Mouse (Mus musculus) limb, embryonic 15.5 days (tissue): ENCODE data around the gene Sec63. TPM values are rescaled to one million over a fixed set of nuclear protein-coding genes. Genes with fewer than 3 reads are reported as not detected.

Source experiments
- ATAC-seq: fragments of 200-750 bp; cut with Nextera tagmentation; 2 replicates; pipeline ENCODE4 v1.8.0; 2017; ENCODE audit warnings: low read depth, moderate TSS enrichment; ENCODE audit not compliant: insufficient number of reproducible peaks, low FRiP score, low TSS enrichment
- H3K27ac ChIP-seq: fragments of 300-500 bp; sonication (generic); 2 replicates; pipeline ENCODE4 v1.5.1; 2015; ENCODE audit warnings: moderate library complexity, mild to moderate bottlenecking, inconsistent platforms
- H3K27me3 ChIP-seq: fragments of 300-500 bp; sonication (generic); 2 replicates; pipeline ENCODE4 v1.6.1; 2015; ENCODE audit warnings: inconsistent platforms
- H3K36me3 ChIP-seq: fragments of 300-500 bp; sonication (generic); 2 replicates; pipeline ENCODE4 v1.6.1; 2015; ENCODE audit warnings: inconsistent platforms
- H3K4me1 ChIP-seq: fragments of 300-500 bp; sonication (generic); 2 replicates; pipeline ENCODE4 v1.6.1; 2015; ENCODE audit warnings: inconsistent platforms
- H3K4me2 ChIP-seq: fragments of 300-500 bp; sonication (generic); 2 replicates; pipeline ENCODE4 v1.6.1; 2015; ENCODE audit warnings: mild to moderate bottlenecking, inconsistent platforms
- H3K4me3 ChIP-seq: fragments of 300-500 bp; sonication (generic); 2 replicates; pipeline ENCODE4 v1.5.1; 2015; ENCODE audit warnings: mild to moderate bottlenecking, inconsistent platforms
- H3K9ac ChIP-seq: fragments of 300-500 bp; sonication (generic); 2 replicates; pipeline ENCODE4 v1.6.1; 2015; ENCODE audit warnings: inconsistent platforms
- H3K9me3 ChIP-seq: fragments of 300-500 bp; sonication (generic); 2 replicates; pipeline ENCODE4 v1.6.1; 2016; ENCODE audit warnings: inconsistent platforms
- WGBS: fragments of 180-500 bp; shearing (Covaris S2); methylation state at CpG from one replicate; pipeline ENCODE4 v1.1.7; 2015; 5-methylcytosine and 5-hydroxymethylcytosine counted together
- polyA plus RNA-seq: library from polyadenylated mRNA; unstranded; fragments of >200 nt; fragmentation: Nextera tagmentation; extraction: Ambion mirVana; gene quantifications from 2 replicates; pipeline ENCODE4 v1.2.1, GENCODE M21; 2015

Gene Sec63
- polyA plus RNA-seq, 1 experiment from 2014 or later = 24.1 TPM

GRCm38 (mm10) chr10:42868416-42868815 is 107.1 kb downstream of the Sec63 start:
- ATAC-seq = no peak
- Histone ChIP-seq H3K9ac (no peak overlapping the region), H3K4me2 (no peak overlapping the region), H3K4me1 (peaks cover 27% of the 10 kb centered on the region), H3K27me3 (0 out of 2 replicates have a peak, but pooled peaks cover 4% of the 10 kb centered on the region), H3K9me3 (no peaks in the 10 kb centered on the region), H3K36me3 (no peaks in the 10 kb centered on the region), H3K4me3 (no peak overlapping the region), H3K27ac (no peak overlapping the region)
- 85% methylated on average over 9 of the region's 9 CpGs for whole genome bisulfite sequencing

GRCm38 (mm10) chr10:42869467-42869866 is 108.2 kb downstream of the Sec63 start:
- no peak overlapping the region for H3K4me3 ChIP-seq
- WGBS = 65% methylated on average over 6 of the region's 6 CpGs
- no peaks in the 10 kb centered on the region for H3K9me3 ChIP-seq
- no peak overlapping the region for H3K27ac ChIP-seq
- ATAC-seq = no peak
- H3K4me2 ChIP-seq = no peak overlapping the region
- H3K4me1 ChIP-seq = peaks cover 16% of the 10 kb centered on the region
- H3K36me3 ChIP-seq = no peaks in the 10 kb centered on the region
- 0 out of 2 replicates have a peak, but pooled peaks cover 4% of the 10 kb centered on the region for H3K27me3 ChIP-seq
- H3K9ac ChIP-seq = no peak overlapping the region

- Histone ChIP-seq H3K27me3 (no peaks in the 10 kb centered on the region), H3K9ac (no peak overlapping the region), H3K27ac (no peak overlapping the region), H3K4me3 (no peak overlapping the region), H3K4me2 (no peak overlapping the region), H3K36me3 (no peaks in the 10 kb centered on the region), H3K4me1 (peaks cover 6% of the 10 kb centered on the region), H3K9me3 (no peaks in the 10 kb centered on the region)
- ATAC-seq = no peak
- WGBS = 43% methylated on average over 15 of the region's 15 CpGs
Observed at GRCm38 (mm10) chr10:42872269-42873010, 111.1 kb downstream of the Sec63 start.

- H3K9ac ChIP-seq = no peak overlapping the region
- no peaks in the 10 kb centered on the region for H3K36me3 ChIP-seq
- H3K27me3 ChIP-seq = no peaks in the 10 kb centered on the region
- H3K27ac ChIP-seq = no peak overlapping the region
- 66% methylated on average over 7 of the region's 7 CpGs for WGBS
- H3K4me3 ChIP-seq = no peak overlapping the region
- H3K4me1 ChIP-seq = peaks cover 6% of the 10 kb centered on the region
- H3K4me2 ChIP-seq = no peak overlapping the region
- ATAC-seq = no peak
- no peaks in the 10 kb centered on the region for H3K9me3 ChIP-seq
Observed at GRCm38 (mm10) chr10:42873077-42873595, 111.8 kb downstream of the Sec63 start.

GRCm38 (mm10) chr10:42876172-42876571 is 114.9 kb downstream of the Sec63 start:
- ATAC-seq = no peak
- H3K9ac ChIP-seq = no peak overlapping the region
- no peak overlapping the region for H3K27ac ChIP-seq
- peaks cover 9% of the 10 kb centered on the region for H3K4me1 ChIP-seq
- H3K27me3 ChIP-seq = no peaks in the 10 kb centered on the region
- H3K9me3 ChIP-seq = no peaks in the 10 kb centered on the region
- H3K4me2 ChIP-seq = no peak overlapping the region
- no peak overlapping the region for H3K4me3 ChIP-seq
- no peaks in the 10 kb centered on the region for H3K36me3 ChIP-seq
- WGBS = 70% methylated on average over 5 of the region's 5 CpGs

- no peak overlapping the region for H3K4me3 ChIP-seq
- H3K27ac ChIP-seq = no peak overlapping the region
- H3K9ac ChIP-seq = no peak overlapping the region
- H3K27me3 ChIP-seq = no peaks in the 10 kb centered on the region
- no peak overlapping the region for H3K4me2 ChIP-seq
- WGBS = 71% methylated on average over 5 of the region's 5 CpGs
- ATAC-seq = no peak
- peaks cover 3% of the 10 kb centered on the region; the same call in 1 of the 2 replicates for H3K4me1 ChIP-seq
- no peaks in the 10 kb centered on the region for H3K9me3 ChIP-seq
- no peaks in the 10 kb centered on the region for H3K36me3 ChIP-seq
Observed at GRCm38 (mm10) chr10:42879269-42879681, 118.0 kb downstream of the Sec63 start.

GRCm38 (mm10) chr10:42879682-42880081 is 118.4 kb downstream of the Sec63 start:
- ATAC-seq = no peak
- H3K27me3 ChIP-seq = no peaks in the 10 kb centered on the region
- H3K36me3 ChIP-seq = no peaks in the 10 kb centered on the region
- no peak overlapping the region for H3K27ac ChIP-seq
- H3K4me1 ChIP-seq = peaks cover 3% of the 10 kb centered on the region; the same call in 1 of the 2 replicates
- H3K4me2 ChIP-seq = no peak overlapping the region
- 72% methylated on average over 5 of the region's 5 CpGs for WGBS
- H3K4me3 ChIP-seq = no peak overlapping the region
- H3K9me3 ChIP-seq = no peaks in the 10 kb centered on the region
- no peak overlapping the region for H3K9ac ChIP-seq

Other genes with a start within 250 kb of the Sec63 start
- not detected in 2 replicates for gene Nr2e1, start 177.9 kb upstream of the Sec63 start, polyA plus RNA-seq
- gene Ostm1, start 177.7 kb upstream of the Sec63 start, polyA plus RNA-seq = 13.0 and 13.5 TPM in 2 replicates
- 1.3 and 1.5 TPM in 2 replicates for gene Scml4, start 98.9 kb downstream of the Sec63 start, polyA plus RNA-seq